Mouse (Mus musculus): ENCODE results near the gene Phf13.

DNA sequence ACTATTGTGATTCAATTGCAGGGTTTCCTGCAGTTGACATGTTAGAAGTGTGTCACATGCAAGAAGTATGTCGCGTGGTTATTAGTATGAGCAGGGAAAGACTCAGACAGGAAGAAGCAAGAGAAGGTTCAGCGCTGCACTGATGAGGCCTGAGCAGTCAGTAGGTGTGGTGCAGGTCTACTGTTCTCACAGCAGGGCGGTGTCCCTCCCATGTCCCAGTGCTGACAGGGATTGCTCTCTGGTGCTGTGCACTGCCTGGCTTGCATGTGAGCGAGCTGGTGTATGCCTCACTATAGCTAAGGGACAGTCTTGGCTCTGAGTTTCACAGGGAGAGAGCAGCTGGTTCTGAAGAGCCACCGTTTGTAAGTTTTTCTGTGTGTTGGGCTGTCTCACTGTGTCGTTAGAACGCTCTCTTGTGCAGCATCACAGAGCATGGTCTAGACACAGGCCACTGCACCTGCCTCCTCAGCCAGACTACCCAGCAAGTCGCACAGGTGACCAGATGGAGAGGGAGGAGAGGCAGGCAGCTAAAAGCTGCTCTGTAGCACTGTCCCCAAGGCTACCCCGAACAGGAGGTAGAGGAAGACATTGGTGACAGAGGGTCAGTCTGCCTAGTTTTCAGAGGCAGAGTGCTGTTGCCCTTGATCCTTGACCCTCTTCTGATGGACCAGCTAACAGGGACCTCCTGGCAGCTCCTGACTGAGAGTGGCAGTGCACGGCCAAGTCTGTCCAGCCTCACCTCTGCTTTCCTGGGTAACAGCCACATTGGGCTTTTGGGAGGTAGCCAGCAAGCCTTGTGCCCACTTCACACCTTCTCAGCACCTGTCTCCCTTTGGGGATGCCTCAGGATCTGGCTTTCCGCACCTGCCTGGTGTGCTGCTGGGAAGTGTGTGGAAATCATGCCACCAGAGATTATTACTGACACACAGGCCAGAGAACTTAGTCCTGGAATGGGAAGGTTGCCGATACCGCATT is 47.3 kb downstream of the Phf13 start:
- TF ChIP-seq POLR2A (IDR thresholded peaks at IDR 0.05; ENCODE audit: insufficient read depth, low read depth, low read length) = no peak
- no peak for TF ChIP-seq CTCF (IDR thresholded peaks at IDR 0.05; ENCODE audit: insufficient read depth, low read depth, low read length)
